25 mouse cellular contexts compared by ENCODE assay signal in genomic region chr7:135602265-135602664, GRCm38 (mm10).
DNase-seq lines count a peak whose midpoint lies in the region; ATAC-seq and TF ChIP-seq lines count a peak whose summit lies in the region.
"Had no signal": no experiment of that assay in that cellular context is flagged by ENCODE, and none has a peak within 500 bp of the region (broad histone marks: within the 10 kb centered on the region; RNA-seq: fewer than 3 reads in every experiment).

No protein-coding gene starts in this region.

- H3K9me3 ChIP-seq in midbrain, embryonic 11.5 days (ENCODE audit: control insufficient read depth, low read length), result no peaks in the 10 kb centered on the region
- no peaks in the 10 kb centered on the region for H3K9me3 ChIP-seq in midbrain, embryonic 14.5 days (ENCODE audit: control insufficient read depth, low read length)
- H3K9me3 ChIP-seq in liver, embryonic 14.5 days (ENCODE audit: control insufficient read depth, low read length), result no peaks in the 10 kb centered on the region
- H3K9me3 ChIP-seq in hindbrain, embryonic 10.5 days, result no peaks in the 10 kb centered on the region
- no peaks in the 10 kb centered on the region for H3K9me3 ChIP-seq in lung, postnatal 0 days (ENCODE audit: low read length)
- H3K9me3 ChIP-seq: embryonic facial prominence, embryonic 15.5 days; forebrain, embryonic 15.5 days; heart, embryonic 12.5 days; intestine, embryonic 15.5 days; limb, embryonic 12.5 days; midbrain, embryonic 10.5 days had no signal

- intact Hi-C loops in gastrocnemius, adult 2 months (cut with DNase I), result loop anchor here (10.0 kb wide), 1 partner anchor 447 kb away; no protein-coding TSS in a partner anchor

- no peak for DNase-seq in gastrocnemius, adult 2 months
- no peak for DNase-seq in gastrocnemius, postnatal 25 days
- DNase-seq in midbrain, embryonic 11.5 days (ENCODE audit: low spot score, missing footprints), result peak; percentile 72
- no peak for DNase-seq in midbrain, embryonic 14.5 days
- DNase-seq in liver, embryonic 14.5 days (ENCODE audit: low read depth in 3 of 3, low spot score in 3 of 3), result no peak
- no peak for DNase-seq in hindbrain, embryonic 10.5 days (ENCODE audit: low spot score)
- no peak for DNase-seq in lung, postnatal 0 days (ENCODE audit: low spot score)
- DNase-seq: adrenal gland, postnatal 10 days; cerebellum, adult 8-10 months; cerebellum, postnatal 36 days; gastrocnemius, postnatal 36 days; heart, postnatal 4 days; kidney, adult 9 months; kidney, postnatal 14 days; lung, embryonic 14.5 days; lung, postnatal 4 days; thymus, postnatal 14 days had no signal

- no peak overlapping the region for H3K4me2 ChIP-seq in midbrain, embryonic 11.5 days
- no peak overlapping the region for H3K4me2 ChIP-seq in midbrain, embryonic 14.5 days (ENCODE audit: low read length)
- no peak overlapping the region for H3K4me2 ChIP-seq in liver, embryonic 14.5 days (ENCODE audit: low read depth)
- no peak overlapping the region for H3K4me2 ChIP-seq in lung, postnatal 0 days (replicated peaks; ENCODE audit: low read depth, low read length)
- H3K4me2 ChIP-seq: embryonic facial prominence, embryonic 15.5 days; forebrain, embryonic 15.5 days; heart, embryonic 12.5 days; intestine, embryonic 15.5 days; limb, embryonic 12.5 days; lung, embryonic 14.5 days had no signal

- no peak for TF ChIP-seq EP300 in liver, embryonic 14.5 days (IDR thresholded peaks at IDR 0.05; ENCODE audit: low read depth)
- TF ChIP-seq EP300 in lung, postnatal 0 days (IDR thresholded peaks at IDR 0.05), result no peak

- no peaks in the 10 kb centered on the region for H3K27me3 ChIP-seq in midbrain, embryonic 11.5 days (ENCODE audit: control insufficient read depth, insufficient read depth, low read length)
- no peaks in the 10 kb centered on the region for H3K27me3 ChIP-seq in midbrain, embryonic 14.5 days (ENCODE audit: control insufficient read depth, insufficient read depth, low read length)
- no peaks in the 10 kb centered on the region for H3K27me3 ChIP-seq in liver, embryonic 14.5 days (ENCODE audit: control insufficient read depth, insufficient read depth, low read length)
- H3K27me3 ChIP-seq in hindbrain, embryonic 10.5 days (ENCODE audit: insufficient read depth, poor library complexity, severe bottlenecking), result no peaks in the 10 kb centered on the region
- no peaks in the 10 kb centered on the region for H3K27me3 ChIP-seq in lung, postnatal 0 days (replicated peaks; ENCODE audit: insufficient read depth, low read length)
- H3K27me3 ChIP-seq: embryonic facial prominence, embryonic 15.5 days; forebrain, embryonic 15.5 days; intestine, embryonic 15.5 days; limb, embryonic 12.5 days had no signal

- ATAC-seq in midbrain, embryonic 11.5 days (ENCODE audit: low FRiP score), result no peak
- no peak for ATAC-seq in midbrain, embryonic 14.5 days (ENCODE audit: low FRiP score, low TSS enrichment)
- no peak for ATAC-seq in liver, embryonic 14.5 days (ENCODE audit: insufficient read depth)
- peak; percentile 65 for ATAC-seq in monocyte, adult 5-6 weeks (replicated peaks; ENCODE audit: insufficient number of reproducible peaks, low FRiP score, low TSS enrichment, poor library complexity, severe bottlenecking)
- ATAC-seq in lung, postnatal 0 days, result no peak
- ATAC-seq: forebrain, embryonic 15.5 days; hindbrain, embryonic 16.5 days; intestine, embryonic 15.5 days had no signal

- no peaks in the 10 kb centered on the region for H3K4me1 ChIP-seq in midbrain, embryonic 11.5 days (ENCODE audit: control insufficient read depth, insufficient read depth, low read length)
- H3K4me1 ChIP-seq in midbrain, embryonic 14.5 days (ENCODE audit: control insufficient read depth, insufficient read depth, low read length), result no peaks in the 10 kb centered on the region
- peaks cover 55 to 57% of the 10 kb centered on the region in 2 experiments for H3K4me1 ChIP-seq in liver, embryonic 14.5 days (replicated peaks; ENCODE audit: control insufficient read depth in 2 of 2, insufficient read depth in 2 of 2, low read length in 1 of 2)
- H3K4me1 ChIP-seq in hindbrain, embryonic 10.5 days (replicated peaks), result peaks cover 37% of the 10 kb centered on the region
- peaks cover 7% of the 10 kb centered on the region; the same call in 1 of the 2 replicates for H3K4me1 ChIP-seq in lung, postnatal 0 days (ENCODE audit: insufficient read depth, low read depth, low read length)

- no peak for TF ChIP-seq CTCF in gastrocnemius, adult 2 months (IDR thresholded peaks at IDR 0.05)
- TF ChIP-seq CTCF in liver, embryonic 14.5 days (IDR thresholded peaks at IDR 0.05; ENCODE audit: low read depth), result no peak
- no peak for TF ChIP-seq CTCF in lung, postnatal 0 days (IDR thresholded peaks at IDR 0.05)

- H3K36me3 ChIP-seq in midbrain, embryonic 11.5 days (ENCODE audit: control insufficient read depth, insufficient read depth, low read length), result no peaks in the 10 kb centered on the region
- no peaks in the 10 kb centered on the region for H3K36me3 ChIP-seq in midbrain, embryonic 14.5 days (ENCODE audit: control insufficient read depth, insufficient read depth, low read length)
- no peaks in the 10 kb centered on the region for H3K36me3 ChIP-seq in liver, embryonic 14.5 days (replicated peaks; ENCODE audit: control insufficient read depth, insufficient read depth, low read depth)
- H3K36me3 ChIP-seq in hindbrain, embryonic 10.5 days, result no peaks in the 10 kb centered on the region
- no peaks in the 10 kb centered on the region for H3K36me3 ChIP-seq in lung, postnatal 0 days (ENCODE audit: insufficient read depth, low read length)
- H3K36me3 ChIP-seq: embryonic facial prominence, embryonic 15.5 days; forebrain, embryonic 15.5 days; heart, embryonic 12.5 days; intestine, embryonic 15.5 days; limb, embryonic 12.5 days; midbrain, embryonic 10.5 days had no signal

- H3K9ac ChIP-seq in midbrain, embryonic 11.5 days (ENCODE audit: low read length), result no peak overlapping the region
- H3K9ac ChIP-seq in midbrain, embryonic 14.5 days (replicated peaks; ENCODE audit: low read length), result no peak overlapping the region
- H3K9ac ChIP-seq in liver, embryonic 14.5 days (replicated peaks), result peak overlapping the region; percentile 21; the same call in 1 of the 2 replicates
- no peak overlapping the region for H3K9ac ChIP-seq in lung, postnatal 0 days (replicated peaks; ENCODE audit: low read depth)
- H3K9ac ChIP-seq: embryonic facial prominence, embryonic 15.5 days; forebrain, embryonic 15.5 days; heart, embryonic 12.5 days; intestine, embryonic 15.5 days; limb, embryonic 12.5 days; lung, embryonic 14.5 days had no signal

- no peak overlapping the region for H3K4me3 ChIP-seq in gastrocnemius, adult 2 months
- H3K4me3 ChIP-seq in midbrain, embryonic 11.5 days (ENCODE audit: low read depth, low read length), result no peak overlapping the region
- no peak overlapping the region for H3K4me3 ChIP-seq in midbrain, embryonic 14.5 days (replicated peaks; ENCODE audit: low read depth, low read length)
- H3K4me3 ChIP-seq in liver, embryonic 14.5 days (ENCODE audit: insufficient read depth in 1 of 2, low read depth in 2 of 2, low read length in 2 of 2), result no peak overlapping the region
- no peak overlapping the region for H3K4me3 ChIP-seq in hindbrain, embryonic 10.5 days
- H3K4me3 ChIP-seq in lung, postnatal 0 days (ENCODE audit: low read depth, low read length), result no peak overlapping the region
- H3K4me3 ChIP-seq: embryonic facial prominence, embryonic 15.5 days; forebrain, embryonic 15.5 days; heart, embryonic 12.5 days; intestine, embryonic 15.5 days; limb, embryonic 12.5 days; midbrain, embryonic 10.5 days had no signal

- peak overlapping the region; percentile 87 for H3K27ac ChIP-seq in gastrocnemius, adult 2 months
- no peak overlapping the region for H3K27ac ChIP-seq in midbrain, embryonic 11.5 days (ENCODE audit: low read depth, low read length)
- H3K27ac ChIP-seq in midbrain, embryonic 14.5 days (replicated peaks; ENCODE audit: low read depth, low read length), result no peak overlapping the region
- H3K27ac ChIP-seq in liver, embryonic 14.5 days, result peak overlapping the region; percentile 60
- no peak overlapping the region for H3K27ac ChIP-seq in hindbrain, embryonic 10.5 days
- no peak overlapping the region for H3K27ac ChIP-seq in lung, postnatal 0 days (ENCODE audit: low read length)
- H3K27ac ChIP-seq: embryonic facial prominence, embryonic 15.5 days; forebrain, embryonic 15.5 days; intestine, embryonic 15.5 days; limb, embryonic 12.5 days; midbrain, embryonic 10.5 days had no signal

- 92% methylated on average over 6 of the region's 6 CpGs for WGBS in midbrain, embryonic 11.5 days
- WGBS in midbrain, embryonic 14.5 days, result 93% methylated on average over 6 of the region's 6 CpGs
- WGBS in liver, embryonic 14.5 days (ENCODE audit: insufficient replicate concordance), result 50% methylated on average over 6 of the region's 6 CpGs
- 88% methylated on average over 6 of the region's 6 CpGs for WGBS in hindbrain, embryonic 10.5 days
- 81% methylated on average over 6 of the region's 6 CpGs for WGBS in lung, postnatal 0 days

Comparison
In these comparisons a context has a peak if more than half of its experiments do, and no peak if none do; other contexts are left out.
1. H3K27ac ChIP-seq: peak in gastrocnemius, adult 2 months (single experiment) and liver, embryonic 14.5 days (single experiment); none in midbrain, embryonic 11.5 days (single experiment), midbrain, embryonic 14.5 days (single experiment), hindbrain, embryonic 10.5 days (single experiment) and lung, postnatal 0 days (single experiment).